Mouse (Mus musculus): ENCODE results near the gene Col4a1. TPM values are rescaled to one million over a fixed set of nuclear protein-coding genes. Genes with fewer than 3 reads are reported as not detected.

Gene Col4a1
- polyA plus RNA-seq, 1 experiment from 2014 or later, result 77.9 TPM

- Histone ChIP-seq H3K36me3 (ENCODE audit: control insufficient read depth, insufficient read depth, low read length) (no peaks in the 10 kb centered on the region), H3K27ac (ENCODE audit: low read depth, low read length) (no peak overlapping the region), H3K9me3 (replicated peaks; ENCODE audit: control insufficient read depth, low read length) (no peaks in the 10 kb centered on the region), H3K4me3 (ENCODE audit: low read depth, low read length) (no peak overlapping the region), H3K4me1 (ENCODE audit: control insufficient read depth, insufficient read depth, low read length) (no peaks in the 10 kb centered on the region), H3K27me3 (replicated peaks; ENCODE audit: control insufficient read depth, insufficient read depth, low read length) (no peaks in the 10 kb centered on the region), H3K9ac (ENCODE audit: low read length) (no peak overlapping the region), H3K4me2 (ENCODE audit: low read length) (no peak overlapping the region)
- WGBS, result 81% methylated on average over 7 of the region's 7 CpGs
- DNase-seq (ENCODE audit: low spot score) (no peak), ATAC-seq (no peak)
These were observed 63.0 kb downstream of the Col4a1 start for GRCm38 (mm10) chr8:11249541-11250058.

GRCm38 (mm10) chr8:11248712-11249111, 63.9 kb downstream of the Col4a1 start:
- Histone ChIP-seq H3K4me1 (ENCODE audit: control insufficient read depth, insufficient read depth, low read length) (no peaks in the 10 kb centered on the region), H3K4me3 (ENCODE audit: low read depth, low read length) (no peak overlapping the region), H3K9me3 (replicated peaks; ENCODE audit: control insufficient read depth, low read length) (no peaks in the 10 kb centered on the region), H3K4me2 (ENCODE audit: low read length) (no peak overlapping the region), H3K9ac (ENCODE audit: low read length) (no peak overlapping the region), H3K27ac (ENCODE audit: low read depth, low read length) (no peak overlapping the region), H3K27me3 (replicated peaks; ENCODE audit: control insufficient read depth, insufficient read depth, low read length) (no peaks in the 10 kb centered on the region), H3K36me3 (ENCODE audit: control insufficient read depth, insufficient read depth, low read length) (no peaks in the 10 kb centered on the region)
- WGBS, result 56% methylated on average over 7 of the region's 7 CpGs
- ATAC-seq (no peak), DNase-seq (ENCODE audit: low spot score) (no peak)

GRCm38 (mm10) chr8:11241488-11241887, 71.1 kb downstream of the Col4a1 start:
- H3K9ac ChIP-seq (ENCODE audit: low read length), result no peak overlapping the region
- no peak overlapping the region for H3K27ac ChIP-seq (ENCODE audit: low read depth, low read length)
- 83% methylated on average over 2 of the region's 2 CpGs for WGBS
- no peaks in the 10 kb centered on the region for H3K27me3 ChIP-seq (replicated peaks; ENCODE audit: control insufficient read depth, insufficient read depth, low read length)
- DNase-seq (ENCODE audit: low spot score) (no peak), ATAC-seq (no peak)
- H3K9me3 ChIP-seq (replicated peaks; ENCODE audit: control insufficient read depth, low read length), result no peaks in the 10 kb centered on the region
- no peak overlapping the region for H3K4me3 ChIP-seq (ENCODE audit: low read depth, low read length)
- no peak overlapping the region for H3K4me2 ChIP-seq (ENCODE audit: low read length)
- no peaks in the 10 kb centered on the region for H3K4me1 ChIP-seq (ENCODE audit: control insufficient read depth, insufficient read depth, low read length)
- H3K36me3 ChIP-seq (ENCODE audit: control insufficient read depth, insufficient read depth, low read length), result no peaks in the 10 kb centered on the region

- 82% methylated on average over 6 of the region's 6 CpGs for WGBS
- DNase-seq (ENCODE audit: low spot score), result no peak
- Histone ChIP-seq H3K36me3 (ENCODE audit: control insufficient read depth, insufficient read depth, low read length) (no peaks in the 10 kb centered on the region), H3K9ac (ENCODE audit: low read length) (no peak overlapping the region), H3K4me3 (ENCODE audit: low read depth, low read length) (no peak overlapping the region), H3K27ac (ENCODE audit: low read depth, low read length) (no peak overlapping the region), H3K27me3 (replicated peaks; ENCODE audit: control insufficient read depth, insufficient read depth, low read length) (no peaks in the 10 kb centered on the region), H3K4me1 (ENCODE audit: control insufficient read depth, insufficient read depth, low read length) (no peaks in the 10 kb centered on the region), H3K9me3 (replicated peaks; ENCODE audit: control insufficient read depth, low read length) (no peaks in the 10 kb centered on the region), H3K4me2 (ENCODE audit: low read length) (no peak overlapping the region)
- ATAC-seq, result no peak
These were observed 77.8 kb downstream of the Col4a1 start for GRCm38 (mm10) chr8:11234879-11235210.

- Histone ChIP-seq H3K4me3 (ENCODE audit: low read depth, low read length) (no peak overlapping the region), H3K4me2 (ENCODE audit: low read length) (no peak overlapping the region), H3K27me3 (replicated peaks; ENCODE audit: control insufficient read depth, insufficient read depth, low read length) (no peaks in the 10 kb centered on the region), H3K4me1 (ENCODE audit: control insufficient read depth, insufficient read depth, low read length) (no peaks in the 10 kb centered on the region), H3K9ac (ENCODE audit: low read length) (no peak overlapping the region), H3K36me3 (ENCODE audit: control insufficient read depth, insufficient read depth, low read length) (no peaks in the 10 kb centered on the region), H3K9me3 (replicated peaks; ENCODE audit: control insufficient read depth, low read length) (no peaks in the 10 kb centered on the region), H3K27ac (ENCODE audit: low read depth, low read length) (no peak overlapping the region)
- no peak for ATAC-seq
- no peak for DNase-seq (ENCODE audit: low spot score)
- 75% methylated on average over 10 of the region's 10 CpGs for WGBS
These were observed 78.3 kb downstream of the Col4a1 start for GRCm38 (mm10) chr8:11234151-11234878.

GRCm38 (mm10) chr8:11233009-11233408, 79.6 kb downstream of the Col4a1 start:
- H3K4me1 ChIP-seq (ENCODE audit: control insufficient read depth, insufficient read depth, low read length), result no peaks in the 10 kb centered on the region
- WGBS, result 49% methylated on average over 4 of the region's 4 CpGs

GRCm38 (mm10) chr8:11230277-11230676, 82.3 kb downstream of the Col4a1 start:
- DNase-seq (ENCODE audit: low spot score), result peak; percentile 25
- ATAC-seq, result no peak
- Histone ChIP-seq H3K4me2 (ENCODE audit: low read length) (no peak overlapping the region), H3K4me3 (ENCODE audit: low read depth, low read length) (no peak overlapping the region), H3K4me1 (ENCODE audit: control insufficient read depth, insufficient read depth, low read length) (no peaks in the 10 kb centered on the region), H3K9me3 (replicated peaks; ENCODE audit: control insufficient read depth, low read length) (no peaks in the 10 kb centered on the region), H3K9ac (ENCODE audit: low read length) (no peak overlapping the region), H3K27ac (ENCODE audit: low read depth, low read length) (no peak overlapping the region), H3K36me3 (ENCODE audit: control insufficient read depth, insufficient read depth, low read length) (no peaks in the 10 kb centered on the region), H3K27me3 (replicated peaks; ENCODE audit: control insufficient read depth, insufficient read depth, low read length) (no peaks in the 10 kb centered on the region)
- WGBS, result 47% methylated on average over 4 of the region's 4 CpGs

More at GRCm38 (mm10) chr8:11233009-11233408, 79.6 kb downstream of the Col4a1 start:
- DNase-seq (ENCODE audit: low spot score) (no peak), ATAC-seq (no peak)
- Histone ChIP-seq H3K9me3 (replicated peaks; ENCODE audit: control insufficient read depth, low read length) (no peaks in the 10 kb centered on the region), H3K36me3 (ENCODE audit: control insufficient read depth, insufficient read depth, low read length) (no peaks in the 10 kb centered on the region), H3K4me3 (ENCODE audit: low read depth, low read length) (no peak overlapping the region), H3K27me3 (replicated peaks; ENCODE audit: control insufficient read depth, insufficient read depth, low read length) (no peaks in the 10 kb centered on the region), H3K27ac (ENCODE audit: low read depth, low read length) (no peak overlapping the region), H3K4me2 (ENCODE audit: low read length) (no peak overlapping the region), H3K9ac (ENCODE audit: low read length) (no peak overlapping the region)

GRCm38 (mm10) chr8:11227421-11227820, 85.2 kb downstream of the Col4a1 start:
- DNase-seq (ENCODE audit: low spot score), result peak; percentile 82
- H3K4me1 ChIP-seq (ENCODE audit: control insufficient read depth, insufficient read depth, low read length), result no peaks in the 10 kb centered on the region

GRCm38 (mm10) chr8:11225577-11226434, 86.8 kb downstream of the Col4a1 start:
- no peak for DNase-seq (ENCODE audit: low spot score)
- ATAC-seq, result no peak
- Histone ChIP-seq H3K9ac (ENCODE audit: low read length) (no peak overlapping the region), H3K27ac (ENCODE audit: low read depth, low read length) (no peak overlapping the region), H3K4me3 (ENCODE audit: low read depth, low read length) (no peak overlapping the region), H3K4me1 (ENCODE audit: control insufficient read depth, insufficient read depth, low read length) (no peaks in the 10 kb centered on the region), H3K9me3 (replicated peaks; ENCODE audit: control insufficient read depth, low read length) (no peaks in the 10 kb centered on the region), H3K27me3 (replicated peaks; ENCODE audit: control insufficient read depth, insufficient read depth, low read length) (no peaks in the 10 kb centered on the region), H3K36me3 (ENCODE audit: control insufficient read depth, insufficient read depth, low read length) (no peaks in the 10 kb centered on the region), H3K4me2 (ENCODE audit: low read length) (no peak overlapping the region)
- WGBS, result 82% methylated on average over 13 of the region's 13 CpGs

More at GRCm38 (mm10) chr8:11227421-11227820, 85.2 kb downstream of the Col4a1 start:
- WGBS, result 10% methylated on average over 7 of the region's 7 CpGs
- no peaks in the 10 kb centered on the region for H3K27me3 ChIP-seq (replicated peaks; ENCODE audit: control insufficient read depth, insufficient read depth, low read length)
- no peak overlapping the region for H3K9ac ChIP-seq (ENCODE audit: low read length)
- no peaks in the 10 kb centered on the region for H3K36me3 ChIP-seq (ENCODE audit: control insufficient read depth, insufficient read depth, low read length)
- no peaks in the 10 kb centered on the region for H3K9me3 ChIP-seq (replicated peaks; ENCODE audit: control insufficient read depth, low read length)
- ATAC-seq, result peak; percentile 70
- H3K27ac ChIP-seq (ENCODE audit: low read depth, low read length), result no peak overlapping the region
- no peak overlapping the region for H3K4me3 ChIP-seq (ENCODE audit: low read depth, low read length)
- H3K4me2 ChIP-seq (ENCODE audit: low read length), result no peak overlapping the region

All from forebrain, embryonic 14.5 days (tissue).